Mouse (Mus musculus) heart, embryonic 12.5 days (tissue): ENCODE results near the gene Tspan9. TPM values are rescaled to one million over a fixed set of nuclear protein-coding genes. Genes with fewer than 3 reads are reported as not detected.

Source experiments
- ATAC-seq: fragments of 200-750 bp; cut with Nextera tagmentation; 2 replicates; pipeline ENCODE4 v1.8.0; 2017; ENCODE audit warnings: moderate TSS enrichment, moderate library complexity; ENCODE audit not compliant: insufficient number of reproducible peaks, low FRiP score
- H3K27ac ChIP-seq: fragments of 300-500 bp; sonication (generic); 2 replicates; pipeline ENCODE4 v1.5.1; 2016; ENCODE audit warnings: mild to moderate bottlenecking, moderate library complexity; ENCODE audit not compliant: poor library complexity, severe bottlenecking
- H3K27me3 ChIP-seq: fragments of 300-500 bp; sonication (generic); replicated peaks from 2 replicates; pipeline ENCODE4 v1.6.1; 2016; ENCODE audit warnings: mild to moderate bottlenecking, moderate library complexity
- H3K36me3 ChIP-seq: fragments of 300-500 bp; sonication (generic); 2 replicates; pipeline ENCODE4 v1.6.1; 2016; ENCODE audit warnings: mild to moderate bottlenecking, moderate library complexity
- H3K4me1 ChIP-seq: fragments of 300-500 bp; sonication (generic); replicated peaks from 2 replicates; pipeline ENCODE4 v1.6.1; 2016; ENCODE audit warnings: mild to moderate bottlenecking
- H3K4me2 ChIP-seq: fragments of 300-500 bp; sonication (generic); 2 replicates; pipeline ENCODE4 v1.6.1; 2016; ENCODE audit warnings: mild to moderate bottlenecking, moderate library complexity
- H3K4me3 ChIP-seq: fragments of 300-500 bp; sonication (generic); 2 replicates; pipeline ENCODE4 v1.5.1; 2016; ENCODE audit warnings: mild to moderate bottlenecking
- H3K9ac ChIP-seq: fragments of 300-500 bp; sonication (generic); 2 replicates; pipeline ENCODE4 v1.6.1; 2016; ENCODE audit warnings: mild to moderate bottlenecking, moderate library complexity
- H3K9me3 ChIP-seq: fragments of 300-500 bp; sonication (generic); replicated peaks from 2 replicates; pipeline ENCODE4 v1.6.1; 2016; ENCODE audit warnings: mild to moderate bottlenecking, moderate library complexity
- WGBS: fragments of 180-500 bp; shearing (Covaris S2); methylation state at CpG from one replicate; pipeline ENCODE4 v1.1.7; 2016; 5-methylcytosine and 5-hydroxymethylcytosine counted together
- polyA plus RNA-seq: library from polyadenylated mRNA; unstranded; fragments of >200 nt; fragmentation: Nextera tagmentation; extraction: Ambion mirVana; gene quantifications from 2 replicates; pipeline ENCODE4 v1.2.1, GENCODE M21; 2016

Tspan9 gene
- polyA plus RNA-seq, 1 experiment from 2014 or later: 172 TPM

DNA sequence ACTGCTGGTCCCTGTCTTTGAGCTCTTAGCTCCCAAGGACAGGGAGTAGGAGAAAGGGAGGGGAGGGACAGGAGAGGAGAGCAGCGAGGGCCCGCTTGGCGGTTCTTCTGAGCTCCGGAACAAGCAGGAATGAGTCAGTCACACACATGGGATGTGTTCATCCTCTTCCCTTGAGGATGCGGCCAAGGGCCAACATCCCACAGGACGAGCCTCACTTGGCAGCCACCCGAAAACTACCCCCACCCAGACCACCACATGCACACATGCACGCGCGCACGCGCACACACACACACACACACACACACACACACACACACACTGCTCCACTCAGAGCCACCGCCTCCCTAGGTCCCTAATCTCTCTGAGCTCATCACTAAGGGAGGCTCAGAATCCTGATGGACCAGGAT, 132.3 kb downstream of the Tspan9 start:
- peaks cover 3% of the 10 kb centered on the region; the same call in 1 of the 2 replicates for H3K36me3 ChIP-seq
- ATAC-seq: no peak
- H3K27me3 ChIP-seq: no peaks in the 10 kb centered on the region
- H3K4me2 ChIP-seq: no peak overlapping the region
- peaks cover 94% of the 10 kb centered on the region for H3K4me1 ChIP-seq
- 58% methylated on average over 13 of the region's 13 CpGs for WGBS
- no peak overlapping the region for H3K9ac ChIP-seq
- peak overlapping the region; percentile 13; the same call in 1 of the 2 replicates for H3K27ac ChIP-seq
- no peaks in the 10 kb centered on the region for H3K9me3 ChIP-seq
- no peak overlapping the region for H3K4me3 ChIP-seq

DNA sequence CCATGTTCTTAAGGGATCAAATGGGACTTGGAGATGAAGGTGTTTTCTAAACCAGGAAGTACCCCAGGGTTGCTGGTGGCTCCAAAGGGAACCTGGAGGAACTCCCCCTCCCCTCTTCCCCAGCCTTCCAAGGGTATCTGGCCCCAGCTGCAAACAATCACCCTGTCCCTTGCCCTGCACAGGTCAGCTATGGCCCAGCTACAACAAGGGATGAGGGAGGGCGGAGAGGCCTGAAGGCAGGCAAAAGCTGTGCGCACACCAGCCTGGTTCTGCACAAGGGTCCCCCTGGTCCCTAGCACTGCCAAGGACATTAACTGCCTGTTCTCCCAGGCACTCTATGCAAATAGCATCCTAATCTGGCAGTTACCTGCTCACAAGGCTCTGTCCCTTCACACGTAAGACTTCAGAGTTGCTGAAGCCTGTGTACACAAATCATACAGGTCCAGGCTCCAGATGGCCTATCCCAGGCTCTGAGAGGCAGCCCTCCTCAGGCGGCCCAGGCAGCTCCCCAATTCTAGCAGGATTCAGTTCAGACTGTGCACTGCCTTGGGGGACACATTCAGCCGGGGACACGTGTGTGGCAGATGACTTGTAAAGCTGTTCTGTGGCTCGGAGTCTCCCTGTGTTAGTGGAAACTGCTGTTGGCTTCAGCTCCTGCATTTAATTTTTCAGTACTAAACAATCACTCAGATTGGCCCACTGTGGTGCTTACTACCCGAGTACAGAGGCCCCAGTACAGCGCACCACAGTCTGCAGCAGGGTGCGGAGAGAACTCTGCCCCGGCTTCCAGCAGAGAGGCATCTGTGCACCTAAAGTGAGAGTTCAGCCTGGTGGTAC, 133.0 kb downstream of the Tspan9 start:
- ATAC-seq: no peak
- no peak overlapping the region for H3K4me2 ChIP-seq
- H3K4me1 ChIP-seq: peaks cover 94% of the 10 kb centered on the region
- peak overlapping the region; percentile 42; the same call in 1 of the 2 replicates for H3K9ac ChIP-seq
- H3K27ac ChIP-seq: peak overlapping the region; percentile 0; the same call in 1 of the 2 replicates
- H3K4me3 ChIP-seq: no peak overlapping the region
- H3K9me3 ChIP-seq: no peaks in the 10 kb centered on the region
- peaks cover 3% of the 10 kb centered on the region; the same call in 1 of the 2 replicates for H3K36me3 ChIP-seq
- 73% methylated on average over 11 of the region's 11 CpGs for WGBS
- H3K27me3 ChIP-seq: no peaks in the 10 kb centered on the region

DNA sequence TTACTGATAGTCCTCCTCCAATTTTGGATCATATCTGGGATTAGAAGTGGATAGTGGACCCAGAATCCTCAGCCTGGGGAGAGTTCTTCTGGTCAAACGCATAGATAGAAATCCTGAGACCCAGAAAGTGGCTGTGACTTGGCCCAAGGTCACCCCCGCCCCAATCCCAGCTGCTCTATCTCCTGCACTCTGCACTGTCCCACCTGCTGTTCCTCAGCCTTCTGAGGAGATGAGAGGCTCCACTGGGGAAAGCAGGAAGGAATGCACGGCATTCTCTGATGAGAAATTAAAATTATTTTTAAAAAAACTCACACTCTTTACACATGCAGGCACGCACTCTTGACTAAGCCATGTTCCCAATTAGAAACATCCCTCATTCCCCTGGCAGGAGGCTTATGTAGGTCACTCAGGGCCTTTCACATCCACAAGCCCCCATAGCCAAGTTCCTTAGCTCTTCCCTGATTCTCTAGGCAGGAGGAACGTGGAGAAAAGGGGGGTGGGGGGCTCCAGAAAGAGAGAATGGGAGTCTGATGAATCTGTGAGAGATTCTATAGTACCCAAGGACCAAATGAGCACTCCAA, 135.3 kb downstream of the Tspan9 start:
- Histone ChIP-seq H3K9ac (no peak overlapping the region), H3K27ac (peak overlapping the region; percentile 45; the same call in 1 of the 2 replicates), H3K4me2 (no peak overlapping the region), H3K9me3 (no peaks in the 10 kb centered on the region), H3K27me3 (no peaks in the 10 kb centered on the region), H3K4me3 (no peak overlapping the region), H3K36me3 (peaks cover 3% of the 10 kb centered on the region; the same call in 1 of the 2 replicates), H3K4me1 (peaks cover 97% of the 10 kb centered on the region)
- ATAC-seq: no peak
- 60% methylated on average over 5 of the region's 5 CpGs for WGBS

DNA sequence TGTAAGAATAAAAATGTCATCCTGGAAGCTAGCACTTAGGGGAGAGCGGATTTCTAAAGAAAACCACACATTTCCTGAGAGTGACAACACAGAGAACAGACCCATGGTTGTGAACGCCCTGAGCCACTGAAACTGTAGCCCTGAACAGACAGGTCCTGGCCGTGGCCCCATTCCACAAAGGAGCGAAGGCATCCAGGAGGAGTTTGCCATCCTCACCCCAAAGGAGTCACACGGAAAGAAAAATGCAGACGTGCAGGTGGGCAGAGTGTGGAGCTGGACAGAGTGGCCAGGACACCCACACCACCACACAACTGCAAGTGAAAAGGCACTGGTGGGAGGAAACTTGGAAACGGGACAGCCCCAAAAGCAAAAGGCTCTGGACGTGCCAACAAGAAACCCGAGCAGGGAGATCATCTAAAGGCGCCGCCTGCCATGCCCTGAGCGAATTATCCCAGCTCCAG, 136.1 kb downstream of the Tspan9 start:
- 71% methylated on average over 12 of the region's 12 CpGs for whole genome bisulfite sequencing
- Histone ChIP-seq H3K9me3 (no peaks in the 10 kb centered on the region), H3K27me3 (no peaks in the 10 kb centered on the region), H3K4me3 (no peak overlapping the region), H3K4me1 (peaks cover 97% of the 10 kb centered on the region), H3K36me3 (peaks cover 3% of the 10 kb centered on the region; the same call in 1 of the 2 replicates), H3K9ac (no peak overlapping the region), H3K27ac (peak overlapping the region; percentile 45; the same call in 1 of the 2 replicates), H3K4me2 (no peak overlapping the region)
- peak; percentile 16; the same call in 1 of the 2 replicates for ATAC-seq

DNA sequence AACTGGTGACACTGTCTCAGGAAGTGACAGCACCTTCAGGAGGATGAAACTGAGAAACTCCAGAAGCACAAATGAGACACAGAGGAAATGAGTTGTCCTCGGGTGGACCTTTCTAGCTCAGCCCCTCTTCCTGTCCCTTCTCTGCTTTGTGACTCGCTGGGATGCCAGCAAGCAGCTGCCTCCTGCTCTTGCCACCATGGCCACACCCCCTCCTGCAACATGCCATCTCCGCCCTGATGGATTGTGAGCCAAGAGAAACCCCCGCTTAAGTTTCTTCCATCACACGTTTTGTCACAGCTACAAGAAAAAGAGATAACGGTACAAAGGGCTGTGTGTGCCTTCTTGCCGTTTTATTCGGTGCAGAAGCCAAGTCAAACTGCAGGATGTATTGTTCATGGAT, 137.2 kb downstream of the Tspan9 start:
- H3K9me3 ChIP-seq: no peaks in the 10 kb centered on the region
- no peak overlapping the region for H3K4me2 ChIP-seq
- no peak for ATAC-seq
- peak overlapping the region; percentile 3; the same call in 1 of the 2 replicates for H3K27ac ChIP-seq
- H3K9ac ChIP-seq: no peak overlapping the region
- 16% methylated on average over 8 of the region's 8 CpGs for WGBS
- no peaks in the 10 kb centered on the region for H3K27me3 ChIP-seq
- peaks cover 3% of the 10 kb centered on the region for H3K36me3 ChIP-seq
- H3K4me3 ChIP-seq: no peak overlapping the region
- peaks cover 95% of the 10 kb centered on the region for H3K4me1 ChIP-seq

DNA sequence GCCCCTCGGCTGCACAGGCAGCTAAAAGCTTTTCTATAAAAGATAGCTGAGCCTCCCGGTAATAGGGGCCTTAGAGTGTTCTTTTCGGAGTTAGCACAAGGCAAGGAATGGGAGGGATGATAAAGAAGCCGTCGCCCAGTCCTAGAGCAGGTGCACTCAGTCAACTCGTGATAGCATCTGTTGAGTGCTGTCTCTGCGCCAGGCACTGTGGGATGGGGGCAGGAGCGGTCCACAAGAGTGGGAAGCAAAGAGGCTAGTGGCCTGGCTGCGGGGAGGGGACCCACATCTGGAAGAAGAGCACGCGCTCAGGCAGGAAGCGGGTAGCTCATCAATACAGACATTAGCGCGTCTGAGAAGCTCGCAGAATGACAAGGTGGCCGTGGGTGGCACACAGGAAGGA, 138.8 kb downstream of the Tspan9 start:
- Histone ChIP-seq H3K27me3 (no peaks in the 10 kb centered on the region), H3K27ac (peak overlapping the region; percentile 20; the same call in 1 of the 2 replicates), H3K4me1 (peaks cover 88% of the 10 kb centered on the region), H3K9me3 (no peaks in the 10 kb centered on the region), H3K9ac (0 out of 2 replicates have a peak overlapping the region, but pooled peaks have one; percentile 38), H3K4me2 (no peak overlapping the region), H3K4me3 (no peak overlapping the region), H3K36me3 (peaks cover 3% of the 10 kb centered on the region)
- WGBS: 56% methylated on average over 16 of the region's 16 CpGs
- no peak for ATAC-seq

GRCm38 (mm10) chr6:128003542-128003941, 139.9 kb downstream of the Tspan9 start:
- Histone ChIP-seq H3K27me3 (no peaks in the 10 kb centered on the region), H3K9ac (peak overlapping the region; percentile 3; the same call in 1 of the 2 replicates), H3K4me3 (no peak overlapping the region), H3K36me3 (peaks cover 3% of the 10 kb centered on the region), H3K9me3 (no peaks in the 10 kb centered on the region), H3K27ac (peak overlapping the region; percentile 20; the same call in 1 of the 2 replicates), H3K4me2 (no peak overlapping the region), H3K4me1 (peaks cover 78% of the 10 kb centered on the region)
- no peak for ATAC-seq
- WGBS: 59% methylated on average over 5 of the region's 5 CpGs

- no peak for ATAC-seq
- H3K27me3 ChIP-seq: no peaks in the 10 kb centered on the region
- no peaks in the 10 kb centered on the region for H3K9me3 ChIP-seq
- H3K36me3 ChIP-seq: peaks cover 8% of the 10 kb centered on the region
- no peak overlapping the region for H3K27ac ChIP-seq
- WGBS: 60% methylated on average over 4 of the region's 4 CpGs
- H3K4me3 ChIP-seq: no peak overlapping the region
- H3K4me1 ChIP-seq: peaks cover 70% of the 10 kb centered on the region
- no peak overlapping the region for H3K4me2 ChIP-seq
- H3K9ac ChIP-seq: no peak overlapping the region
Measured at GRCm38 (mm10) chr6:128002667-128003066, 140.7 kb downstream of the Tspan9 start.

DNA sequence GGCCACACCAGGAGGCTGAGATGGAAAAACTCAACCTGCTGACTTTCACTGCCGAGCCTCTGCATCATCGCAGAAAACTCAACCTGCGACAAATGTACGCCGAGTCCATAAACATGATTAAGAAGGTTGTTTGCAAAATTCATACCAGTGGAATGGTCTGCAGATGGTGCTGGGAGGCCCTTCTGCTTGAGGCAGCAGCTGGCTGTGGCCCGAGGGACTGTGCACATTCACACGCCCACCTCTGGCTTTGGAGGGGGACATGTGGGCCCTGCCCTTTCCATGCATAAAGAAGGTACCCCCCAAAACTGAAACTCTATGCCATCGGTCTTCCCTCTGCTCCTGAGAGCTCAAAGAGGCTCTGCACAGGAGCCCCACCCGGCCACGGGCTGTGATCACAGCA, 141.3 kb downstream of the Tspan9 start:
- no peak for ATAC-seq
- Histone ChIP-seq H3K4me2 (no peak overlapping the region), H3K4me1 (peaks cover 64% of the 10 kb centered on the region), H3K9me3 (no peaks in the 10 kb centered on the region), H3K4me3 (no peak overlapping the region), H3K27ac (no peak overlapping the region), H3K36me3 (peaks cover 13% of the 10 kb centered on the region), H3K9ac (no peak overlapping the region), H3K27me3 (no peaks in the 10 kb centered on the region)
- WGBS: 72% methylated on average over 10 of the region's 10 CpGs

- no peak overlapping the region for H3K9ac ChIP-seq
- H3K36me3 ChIP-seq: peaks cover 15% of the 10 kb centered on the region
- no peak for ATAC-seq
- no peak overlapping the region for H3K4me2 ChIP-seq
- H3K27me3 ChIP-seq: no peaks in the 10 kb centered on the region
- no peak overlapping the region for H3K4me3 ChIP-seq
- no peaks in the 10 kb centered on the region for H3K9me3 ChIP-seq
- no peak overlapping the region for H3K27ac ChIP-seq
- WGBS: 74% methylated on average over 1 of the region's 1 CpGs
- peaks cover 60% of the 10 kb centered on the region for H3K4me1 ChIP-seq
Measured at GRCm38 (mm10) chr6:128001587-128001986, 141.8 kb downstream of the Tspan9 start.

- no peak overlapping the region for H3K4me2 ChIP-seq
- 75% methylated on average over 3 of the region's 3 CpGs for WGBS
- H3K27ac ChIP-seq: no peak overlapping the region
- no peak for ATAC-seq
- H3K4me3 ChIP-seq: no peak overlapping the region
- H3K9ac ChIP-seq: no peak overlapping the region
- peaks cover 52% of the 10 kb centered on the region for H3K4me1 ChIP-seq
- peaks cover 15% of the 10 kb centered on the region for H3K36me3 ChIP-seq
- no peaks in the 10 kb centered on the region for H3K27me3 ChIP-seq
- H3K9me3 ChIP-seq: no peaks in the 10 kb centered on the region
Measured at GRCm38 (mm10) chr6:128000777-128001176, 142.6 kb downstream of the Tspan9 start.
